Comparison of ENCODE assay signal across 8 mouse cellular contexts in genomic region chr4:138913141-138913787, GRCm38 (mm10). TPM values are rescaled to one million over a fixed set of nuclear protein-coding genes. Genes with fewer than 3 reads are reported as not detected.
DNase-seq lines count a peak whose midpoint lies in the region; ATAC-seq and TF ChIP-seq lines count a peak whose summit lies in the region.

No protein-coding gene starts in this region.

- DNase-seq in gastrocnemius, adult 18-20 months (ENCODE audit: low spot score), result peak; percentile 34
- no peak for DNase-seq in gastrocnemius, postnatal 25 days
- no peak for DNase-seq in ES-E14 (ENCODE audit: low read depth, low spot score)
- peak; percentile 44 for DNase-seq in forebrain, embryonic 10.5 days (ENCODE audit: extremely low spot score, low spot score)
- peak; percentile 76 for DNase-seq in intestine, embryonic 14.5 days (ENCODE audit: low spot score)
- peak; percentile 18 for DNase-seq in lung, postnatal 0 days (ENCODE audit: low spot score)
- no peak for DNase-seq in layer of hippocampus, adult 9-11 months

- H3K4me3 ChIP-seq in ES-E14 (ENCODE audit: insufficient read depth in 1 of 2, low read depth in 1 of 2, low read length in 2 of 2, poor library complexity in 1 of 2, severe bottlenecking in 1 of 2), result peak overlapping the region; percentile 84 to 85
- peak overlapping the region; percentile 99 for H3K4me3 ChIP-seq in forebrain, embryonic 10.5 days
- peak overlapping the region; percentile 80 for H3K4me3 ChIP-seq in intestine, embryonic 14.5 days (ENCODE audit: low read depth, low read length)
- H3K4me3 ChIP-seq in lung, postnatal 0 days (ENCODE audit: low read depth, low read length), result peak overlapping the region; percentile 58
- H3K4me3 ChIP-seq in stomach, embryonic 14.5 days (ENCODE audit: low read depth, low read length), result peak overlapping the region; percentile 93

- TF ChIP-seq CTCF in lung, postnatal 0 days (IDR thresholded peaks at IDR 0.05), result no peak

- H3K4me1 ChIP-seq in ES-E14 (ENCODE audit: control insufficient read depth in 2 of 2, insufficient read depth in 2 of 2, low read length in 2 of 2, poor library complexity in 1 of 2), result no peaks in the 10 kb centered on the region
- peaks cover 13% of the 10 kb centered on the region for H3K4me1 ChIP-seq in forebrain, embryonic 10.5 days
- H3K4me1 ChIP-seq in intestine, embryonic 14.5 days (replicated peaks; ENCODE audit: control insufficient read depth, insufficient read depth, low read length), result peaks cover 2% of the 10 kb centered on the region; the same call in 1 of the 2 replicates
- no peaks in the 10 kb centered on the region for H3K4me1 ChIP-seq in lung, postnatal 0 days (ENCODE audit: insufficient read depth, low read depth, low read length)
- 0 out of 2 replicates have a peak, but pooled peaks cover 3% of the 10 kb centered on the region for H3K4me1 ChIP-seq in stomach, embryonic 14.5 days (ENCODE audit: control insufficient read depth, insufficient read depth, low read length)

- in situ Hi-C loops in ES-E14 (cut with MboI; ENCODE audit: low sequenced_read_pairs in 2 of 2, unreplicated experiment in 2 of 2), result no loop called here

- no peaks in the 10 kb centered on the region for H3K27me3 ChIP-seq in forebrain, embryonic 10.5 days (ENCODE audit: poor library complexity, severe bottlenecking)
- no peaks in the 10 kb centered on the region for H3K27me3 ChIP-seq in intestine, embryonic 14.5 days (replicated peaks; ENCODE audit: control insufficient read depth, insufficient read depth, low read length)
- no peaks in the 10 kb centered on the region for H3K27me3 ChIP-seq in lung, postnatal 0 days (replicated peaks; ENCODE audit: insufficient read depth, low read length)
- no peaks in the 10 kb centered on the region for H3K27me3 ChIP-seq in stomach, embryonic 14.5 days (ENCODE audit: control insufficient read depth, insufficient read depth, low read length)

- H3K4me2 ChIP-seq in intestine, embryonic 14.5 days (ENCODE audit: low read length), result peak overlapping the region; percentile 93
- peak overlapping the region; percentile 89 for H3K4me2 ChIP-seq in lung, postnatal 0 days (replicated peaks; ENCODE audit: low read depth, low read length)
- peak overlapping the region; percentile 97 for H3K4me2 ChIP-seq in stomach, embryonic 14.5 days (replicated peaks; ENCODE audit: low read depth, low read length)

- WGBS in forebrain, embryonic 10.5 days, result 1% methylated on average over 52 of the region's 52 CpGs
- under 1% methylated on average over 50 of the region's 52 CpGs for WGBS in intestine, embryonic 14.5 days
- 3% methylated on average over 42 of the region's 52 CpGs for WGBS in lung, postnatal 0 days
- under 1% methylated on average over 51 of the region's 52 CpGs for WGBS in stomach, embryonic 14.5 days

- no peak overlapping the region for H3K27ac ChIP-seq in ES-E14 (ENCODE audit: insufficient read depth, low read depth, low read length, poor library complexity, severe bottlenecking)
- peak overlapping the region; percentile 88 for H3K27ac ChIP-seq in forebrain, embryonic 10.5 days
- H3K27ac ChIP-seq in intestine, embryonic 14.5 days (ENCODE audit: low read depth), result peak overlapping the region; percentile 47; the same call in 1 of the 2 replicates
- peak overlapping the region; percentile 48 for H3K27ac ChIP-seq in lung, postnatal 0 days (ENCODE audit: low read length)
- no peak overlapping the region; the same call in 1 of the 2 replicates for H3K27ac ChIP-seq in stomach, embryonic 14.5 days (ENCODE audit: low read length)

- ATAC-seq in intestine, embryonic 14.5 days (replicated peaks; ENCODE audit: low FRiP score, low TSS enrichment, low read depth), result peak; percentile 60
- peak; percentile 64 for ATAC-seq in lung, postnatal 0 days
- ATAC-seq in stomach, embryonic 14.5 days (ENCODE audit: insufficient number of reproducible peaks, insufficient read depth, low FRiP score, low read depth), result 0 out of 2 replicates have a peak, but pooled peaks have one; percentile 19

- no peak for TF ChIP-seq EP300 in lung, postnatal 0 days (IDR thresholded peaks at IDR 0.05)

- peaks cover 5% of the 10 kb centered on the region; the same call in 1 of the 2 replicates for H3K36me3 ChIP-seq in ES-E14 (ENCODE audit: control insufficient read depth, insufficient read depth, low read length, poor library complexity, severe bottlenecking)
- H3K36me3 ChIP-seq in forebrain, embryonic 10.5 days (replicated peaks), result peaks cover 25% of the 10 kb centered on the region
- peaks cover 9% of the 10 kb centered on the region; the same call in 1 of the 2 replicates for H3K36me3 ChIP-seq in intestine, embryonic 14.5 days (ENCODE audit: control insufficient read depth, insufficient read depth, low read length)
- H3K36me3 ChIP-seq in lung, postnatal 0 days (ENCODE audit: insufficient read depth, low read length), result no peaks in the 10 kb centered on the region
- peaks cover 9% of the 10 kb centered on the region; the same call in 1 of the 2 replicates for H3K36me3 ChIP-seq in stomach, embryonic 14.5 days (ENCODE audit: control insufficient read depth, insufficient read depth, low read length)

- H3K9me3 ChIP-seq in ES-E14 (ENCODE audit: control insufficient read depth, insufficient read depth, low read depth, low read length), result no peaks in the 10 kb centered on the region
- no peaks in the 10 kb centered on the region for H3K9me3 ChIP-seq in forebrain, embryonic 10.5 days
- no peaks in the 10 kb centered on the region for H3K9me3 ChIP-seq in intestine, embryonic 14.5 days (ENCODE audit: control insufficient read depth, low read length)
- H3K9me3 ChIP-seq in lung, postnatal 0 days (ENCODE audit: low read length), result no peaks in the 10 kb centered on the region
- H3K9me3 ChIP-seq in stomach, embryonic 14.5 days (ENCODE audit: control insufficient read depth, low read depth, low read length), result no peaks in the 10 kb centered on the region

- peak overlapping the region; percentile 78 for H3K9ac ChIP-seq in ES-E14 (ENCODE audit: insufficient read depth, low read depth, low read length, poor library complexity, severe bottlenecking)
- peak overlapping the region; percentile 73 for H3K9ac ChIP-seq in intestine, embryonic 14.5 days (ENCODE audit: low read length)
- H3K9ac ChIP-seq in lung, postnatal 0 days (replicated peaks; ENCODE audit: low read depth), result peak overlapping the region; percentile 69
- peak overlapping the region; percentile 81 for H3K9ac ChIP-seq in stomach, embryonic 14.5 days (replicated peaks; ENCODE audit: low read depth, low read length)

TF ChIP-seq in ES-E14, 5 proteins besides CTCF, POLR2A, EP300 and RAD21:
- TF ChIP-seq ZNF384 (IDR thresholded peaks at IDR 0.05; ENCODE audit: low read depth, low read length) (no peak), MAFK (IDR thresholded peaks at IDR 0.05; ENCODE audit: insufficient read depth, low read depth, low read length) (no peak)
TF ChIP-seq in ES-E14: peak in this region for 0.

RNA-seq across cellular contexts. Expression of gene Otud3, which starts 0.5 kb away (rescaled TPM):
- total RNA-seq in gastrocnemius, adult 18-20 months (2021), result 10 to 100 TPM; 16.2 to 17.6 TPM
- total RNA-seq in gastrocnemius, postnatal 25 days (2021), result 10 to 100 TPM; 11.4 to 13.8 TPM
- 12.7 and 13.5 TPM in 2 replicates for total RNA-seq in ES-E14 (2012; rRNA removed)
- polyA plus RNA-seq in forebrain, embryonic 10.5 days (2016; fragmentation: Nextera tagmentation; extraction: Ambion mirVana), result 3.5 TPM in 2 replicates
- 3.0 and 4.7 TPM in 2 replicates for polyA plus RNA-seq in intestine, embryonic 14.5 days (2014; fragmentation: Nextera tagmentation; extraction: Ambion mirVana)
- polyA plus RNA-seq in lung, postnatal 0 days (2015; fragmentation: Nextera tagmentation; extraction: Ambion mirVana), result 3.7 and 4.0 TPM in 2 replicates
- 3.0 and 3.2 TPM in 2 replicates for polyA plus RNA-seq in stomach, embryonic 14.5 days (2014; fragmentation: Nextera tagmentation; extraction: Ambion mirVana)

RNA-seq across cellular contexts. Expression of gene Pla2g2e, which starts 35.5 kb away (rescaled TPM):
- total RNA-seq in gastrocnemius, adult 18-20 months (2021), result not detected
- under 1 TPM in 1 of 2 experiments, not detected in 1; 0.32 TPM for total RNA-seq in gastrocnemius, postnatal 25 days (2021)
- total RNA-seq in ES-E14 (2012; rRNA removed), result 0.36 and 2.0 TPM in 2 replicates
- not detected in 2 replicates for polyA plus RNA-seq in forebrain, embryonic 10.5 days (2016; fragmentation: Nextera tagmentation; extraction: Ambion mirVana)
- not detected in 2 replicates for polyA plus RNA-seq in intestine, embryonic 14.5 days (2014; fragmentation: Nextera tagmentation; extraction: Ambion mirVana)
- polyA plus RNA-seq in lung, postnatal 0 days (2015; fragmentation: Nextera tagmentation; extraction: Ambion mirVana), result not detected in 2 replicates
- polyA plus RNA-seq in stomach, embryonic 14.5 days (2014; fragmentation: Nextera tagmentation; extraction: Ambion mirVana), result not detected in 2 replicates

RNA-seq across cellular contexts. Expression of gene Gm13030, which starts 39.5 kb away (rescaled TPM):
- total RNA-seq in gastrocnemius, adult 18-20 months (2021), result not detected
- total RNA-seq in gastrocnemius, postnatal 25 days (2021), result not detected
- total RNA-seq in ES-E14 (2012; rRNA removed), result not detected in 2 replicates
- not detected in 2 replicates for polyA plus RNA-seq in forebrain, embryonic 10.5 days (2016; fragmentation: Nextera tagmentation; extraction: Ambion mirVana)
- polyA plus RNA-seq in intestine, embryonic 14.5 days (2014; fragmentation: Nextera tagmentation; extraction: Ambion mirVana), result not detected in 2 replicates
- polyA plus RNA-seq in lung, postnatal 0 days (2015; fragmentation: Nextera tagmentation; extraction: Ambion mirVana), result not detected in 2 replicates
- not detected in 2 replicates for polyA plus RNA-seq in stomach, embryonic 14.5 days (2014; fragmentation: Nextera tagmentation; extraction: Ambion mirVana)

RNA-seq across cellular contexts. Expression of gene Pla2g5, which starts 50.0 kb away (rescaled TPM):
- 1 to 10 TPM; 1.6 to 5.4 TPM for total RNA-seq in gastrocnemius, adult 18-20 months (2021)
- total RNA-seq in gastrocnemius, postnatal 25 days (2021), result under 1 TPM; 0.75 to 0.79 TPM
- 3.7 and 7.4 TPM in 2 replicates for total RNA-seq in ES-E14 (2012; rRNA removed)
- 0.66 and 0.86 TPM in 2 replicates for polyA plus RNA-seq in forebrain, embryonic 10.5 days (2016; fragmentation: Nextera tagmentation; extraction: Ambion mirVana)
- polyA plus RNA-seq in intestine, embryonic 14.5 days (2014; fragmentation: Nextera tagmentation; extraction: Ambion mirVana), result 0.19 and 0.42 TPM in 2 replicates
- 0.29 TPM in 1 of 2 replicates, not detected in the other for polyA plus RNA-seq in lung, postnatal 0 days (2015; fragmentation: Nextera tagmentation; extraction: Ambion mirVana)
- 0.17 and 0.32 TPM in 2 replicates for polyA plus RNA-seq in stomach, embryonic 14.5 days (2014; fragmentation: Nextera tagmentation; extraction: Ambion mirVana)

RNA-seq across cellular contexts. Expression of gene Rnf186, which starts 53.6 kb away (rescaled TPM):
- total RNA-seq in gastrocnemius, adult 18-20 months (2021), result not detected
- not detected for total RNA-seq in gastrocnemius, postnatal 25 days (2021)
- total RNA-seq in ES-E14 (2012; rRNA removed), result 0.22 TPM in 1 of 2 replicates, not detected in the other
- not detected in 2 replicates for polyA plus RNA-seq in forebrain, embryonic 10.5 days (2016; fragmentation: Nextera tagmentation; extraction: Ambion mirVana)
- polyA plus RNA-seq in intestine, embryonic 14.5 days (2014; fragmentation: Nextera tagmentation; extraction: Ambion mirVana), result 54.1 and 56.2 TPM in 2 replicates
- 17.9 and 21.6 TPM in 2 replicates for polyA plus RNA-seq in lung, postnatal 0 days (2015; fragmentation: Nextera tagmentation; extraction: Ambion mirVana)
- polyA plus RNA-seq in stomach, embryonic 14.5 days (2014; fragmentation: Nextera tagmentation; extraction: Ambion mirVana), result 14.2 and 14.8 TPM in 2 replicates

Comparison
In these comparisons a context has a peak if more than half of its experiments do, and no peak if none do; other contexts are left out.
1. DNase-seq: peak in gastrocnemius, adult 18-20 months (single experiment), forebrain, embryonic 10.5 days (single experiment), intestine, embryonic 14.5 days (single experiment) and lung, postnatal 0 days (single experiment); none in gastrocnemius, postnatal 25 days (single experiment), ES-E14 (single experiment) and layer of hippocampus, adult 9-11 months (single experiment).
2. H3K27ac ChIP-seq: peak in forebrain, embryonic 10.5 days (single experiment), intestine, embryonic 14.5 days (single experiment) and lung, postnatal 0 days (single experiment); none in ES-E14 (single experiment) and stomach, embryonic 14.5 days (single experiment).
3. Peak in every context shown above with its lines, with median percentiles within 50 percentile points of each other: H3K4me3 ChIP-seq, H3K9ac ChIP-seq, ATAC-seq and H3K4me2 ChIP-seq.